Mouse (Mus musculus) limb, embryonic 11.5 days (tissue): ENCODE data around the gene Olfr1500. TPM values are rescaled to one million over a fixed set of nuclear protein-coding genes. Genes with fewer than 3 reads are reported as not detected.
"Not testable (repeated sequence)": the region's sequence is repeated elsewhere in the genome, so short reads cannot be mapped to it uniquely, and the experiment has no call there.

Experiments
- ATAC-seq: fragments of 200-750 bp; cut with Nextera tagmentation; 2 replicates; pipeline ENCODE4 v1.8.0; 2017; ENCODE audit warnings: low read depth; ENCODE audit not compliant: insufficient number of reproducible peaks, low FRiP score, low TSS enrichment
- DNase-seq: peaks from one replicate; pipeline ENCODE4 v3.0.0-alpha.2; 2015; ENCODE audit warnings: low spot score
- H3K27ac ChIP-seq: fragments of 300-500 bp; sonication (generic); replicated peaks from 2 replicates; pipeline ENCODE4 v1.5.1; 2014; ENCODE audit warnings: low read depth, mild to moderate bottlenecking, low read length
- H3K27me3 ChIP-seq: fragments of 300-500 bp; sonication (generic); 2 replicates; pipeline ENCODE4 v1.6.1; 2014; ENCODE audit warnings: mild to moderate bottlenecking, low read length, mixed read lengths; ENCODE audit not compliant: control insufficient read depth, insufficient read depth
- H3K36me3 ChIP-seq: fragments of 300-500 bp; sonication (generic); 2 replicates; pipeline ENCODE4 v1.6.1; 2014; ENCODE audit warnings: mild to moderate bottlenecking, low read length, moderate library complexity, mixed read lengths; ENCODE audit not compliant: control insufficient read depth, insufficient read depth
- H3K4me1 ChIP-seq: fragments of 300-500 bp; sonication (generic); 2 replicates; pipeline ENCODE4 v1.6.1; 2014; ENCODE audit warnings: low read length, mixed read lengths; ENCODE audit not compliant: control insufficient read depth, insufficient read depth
- H3K4me2 ChIP-seq: fragments of 300-500 bp; sonication (generic); 2 replicates; pipeline ENCODE4 v1.6.1; 2014; ENCODE audit warnings: low read depth, mild to moderate bottlenecking, moderate library complexity; ENCODE audit not compliant: severe bottlenecking
- H3K4me3 ChIP-seq: fragments of 300-500 bp; sonication (generic); 2 replicates; pipeline ENCODE4 v1.5.1; 2014; ENCODE audit warnings: low read depth, low read length
- H3K9ac ChIP-seq: fragments of 300-500 bp; sonication (generic); 2 replicates; pipeline ENCODE4 v1.6.1; 2014; ENCODE audit warnings: mild to moderate bottlenecking, low read length
- H3K9me3 ChIP-seq: fragments of 300-500 bp; sonication (generic); 2 replicates; pipeline ENCODE4 v1.6.1; 2016; ENCODE audit warnings: low read length; ENCODE audit not compliant: control insufficient read depth
- WGBS: fragments of 180-500 bp; shearing (Covaris S2); extraction: QIAGEN DNeasy Blood & Tissue Kit; methylation state at CpG from one replicate; pipeline ENCODE4 v1.1.7; 2014; 5-methylcytosine and 5-hydroxymethylcytosine counted together
- polyA plus RNA-seq: library from polyadenylated mRNA; unstranded; fragments of >200 nt; fragmentation: Nextera tagmentation; extraction: Ambion mirVana; gene quantifications from 2 replicates; pipeline ENCODE4 v1.2.1, GENCODE M21; 2014

Olfr1500 gene
- not detected in 2 replicates for polyA plus RNA-seq

DNA sequence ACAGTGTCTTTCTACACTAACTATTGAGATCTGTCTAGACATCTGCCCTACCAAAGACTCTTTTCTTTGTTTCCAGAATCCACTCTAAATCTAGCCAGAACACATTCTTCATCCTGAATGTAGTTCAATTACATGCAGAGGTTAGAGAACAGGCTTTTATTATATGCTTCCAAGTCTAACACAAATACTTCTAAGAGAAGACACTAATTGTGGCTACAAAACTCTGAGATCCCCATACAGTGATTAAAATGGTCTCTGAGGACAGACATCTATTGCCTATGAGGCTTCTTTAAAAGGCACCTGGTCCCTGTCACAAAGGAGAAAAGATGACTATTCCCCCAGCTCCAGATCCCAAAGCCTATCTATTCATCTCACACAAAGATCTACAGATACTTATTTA lies at the start of gene Olfr1500:
TSS of gene Olfr1500 (minus strand) at position 101 of the 400 bp plus-strand sequence.
- Histone ChIP-seq H3K4me1 (no peaks in the 10 kb centered on the region), H3K4me2 (no peak within 1 kb of the TSS), H3K9ac (no peak within 1 kb of the TSS), H3K27me3 (no peaks in the 10 kb centered on the region), H3K9me3 (no peaks in the 10 kb centered on the region), H3K4me3 (no peak within 1 kb of the TSS), H3K27ac (no peak within 1 kb of the TSS), H3K36me3 (no peaks in the 10 kb centered on the region)
- ATAC-seq, result no peak
- no peak for DNase-seq

DNA sequence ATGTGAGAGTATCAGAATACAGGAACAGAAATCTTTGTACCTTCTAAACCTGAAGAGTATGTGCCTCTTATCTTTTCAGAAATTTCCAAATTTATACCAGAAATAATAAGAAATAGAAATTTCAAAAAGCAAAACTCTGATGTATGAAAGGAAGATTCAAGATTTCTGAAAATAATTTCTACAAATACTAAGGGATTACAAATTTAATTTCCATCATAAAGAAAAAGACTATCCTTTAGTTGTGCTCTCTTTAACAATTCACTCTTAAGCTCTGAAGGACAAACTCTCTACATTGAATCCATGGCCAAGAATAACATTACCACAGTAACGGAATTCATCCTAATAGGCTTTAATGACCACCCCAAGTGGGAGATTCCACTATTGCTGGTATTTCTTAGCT lies 31.2 kb upstream of the Olfr1500 start, which contains the start of gene Olfr1502:
TSS of gene Olfr1502 (plus strand) at position 301 of the 400 bp plus-strand sequence.
- no peak within 1 kb of the TSS for H3K27ac ChIP-seq
- H3K9ac ChIP-seq, result no peak within 1 kb of the TSS
- DNase-seq (no peak), ATAC-seq (no peak)
- WGBS, result 86% methylated on average over 1 of the region's 1 CpGs
- H3K9me3 ChIP-seq, result no peaks in the 10 kb centered on the region
- no peaks in the 10 kb centered on the region for H3K27me3 ChIP-seq
- H3K4me2 ChIP-seq, result no peak within 1 kb of the TSS
- no peaks in the 10 kb centered on the region for H3K36me3 ChIP-seq
- no peak within 1 kb of the TSS for H3K4me3 ChIP-seq
- H3K4me1 ChIP-seq, result no peaks in the 10 kb centered on the region

DNA sequence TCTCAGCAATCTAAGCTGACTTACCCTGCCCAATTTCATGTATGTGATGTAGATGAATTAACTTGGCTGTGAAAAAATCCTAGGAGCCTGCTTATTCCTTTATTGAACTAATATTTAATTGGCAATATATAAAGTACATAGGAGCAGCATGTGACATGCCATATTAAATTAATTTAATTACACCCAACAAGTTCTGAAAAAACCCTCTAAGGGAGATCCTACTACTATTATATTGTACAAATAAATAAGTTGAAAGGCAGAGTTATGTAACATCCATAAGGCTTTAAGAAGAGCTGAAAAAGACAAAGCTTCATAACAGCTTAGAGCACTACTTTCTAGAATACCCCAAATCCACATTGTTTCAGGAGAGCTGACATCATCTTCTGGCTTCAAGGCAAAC lies 20.3 kb upstream of the Olfr1500 start, which contains the start of gene Olfr1501:
TSS of gene Olfr1501 (minus strand) at position 101 of the 400 bp plus-strand sequence.
- not testable (repeated sequence) for H3K27ac ChIP-seq, ATAC-seq, H3K4me3 ChIP-seq, H3K27me3 ChIP-seq, H3K4me2 ChIP-seq, H3K9me3 ChIP-seq, H3K9ac ChIP-seq, DNase-seq, H3K4me1 ChIP-seq, H3K36me3 ChIP-seq

DNA sequence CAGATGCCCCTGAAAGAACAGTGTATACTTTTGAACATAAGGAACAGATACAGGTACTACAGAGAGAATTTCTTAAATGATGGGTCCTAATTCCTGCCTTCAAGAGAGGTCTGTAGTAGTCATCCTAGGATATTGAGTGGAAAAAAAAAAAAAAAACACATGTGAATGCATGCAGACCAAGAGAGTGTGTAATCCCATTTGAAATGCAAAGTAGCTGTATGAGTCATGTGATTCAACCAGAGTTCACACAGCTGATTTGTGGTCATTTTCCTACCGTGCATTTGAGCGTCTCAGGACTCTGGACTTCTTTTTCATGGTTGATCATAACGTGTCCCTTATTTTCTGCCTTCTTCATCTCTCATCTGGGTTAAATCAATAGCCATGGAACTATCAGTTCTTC lies 1.8 kb downstream of the Olfr1500 start:
- WGBS, result 83% methylated on average over 3 of the region's 3 CpGs
- H3K27me3 ChIP-seq, result no peaks in the 10 kb centered on the region
- H3K27ac ChIP-seq, result no peak overlapping the region
- DNase-seq, result no peak
- no peak overlapping the region for H3K4me3 ChIP-seq
- ATAC-seq, result no peak
- H3K36me3 ChIP-seq, result no peaks in the 10 kb centered on the region
- no peaks in the 10 kb centered on the region for H3K4me1 ChIP-seq
- H3K9me3 ChIP-seq, result no peaks in the 10 kb centered on the region
- no peak overlapping the region for H3K4me2 ChIP-seq
- H3K9ac ChIP-seq, result no peak overlapping the region

DNA sequence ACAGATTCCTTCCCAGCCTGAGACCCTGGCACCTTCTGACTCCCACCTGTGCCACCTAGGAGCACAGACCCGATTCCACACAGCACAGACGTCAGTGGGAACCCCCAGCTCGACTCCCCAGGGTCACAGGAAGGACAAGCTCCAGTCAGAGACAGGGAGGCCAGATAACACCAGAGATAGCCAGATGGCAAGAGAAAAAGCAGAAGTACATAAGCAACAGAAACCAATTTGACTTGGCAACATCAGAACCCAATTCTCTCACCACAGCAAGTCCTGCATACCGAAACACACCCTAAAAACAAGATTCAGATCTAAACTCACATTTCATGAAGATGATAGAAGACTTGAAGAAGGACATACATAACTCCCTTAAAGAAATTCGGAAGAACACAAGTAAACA lies 9.4 kb downstream of the Olfr1500 start:
- Histone ChIP-seq H3K4me2 (no peak overlapping the region), H3K27ac (no peak overlapping the region), H3K4me3 (no peak overlapping the region), H3K4me1 (no peaks in the 10 kb centered on the region), H3K36me3 (no peaks in the 10 kb centered on the region), H3K9me3 (no peaks in the 10 kb centered on the region), H3K9ac (no peak overlapping the region), H3K27me3 (no peaks in the 10 kb centered on the region)
- ATAC-seq (no peak), DNase-seq (no peak)
- 71% methylated on average over 5 of the region's 5 CpGs for WGBS

DNA sequence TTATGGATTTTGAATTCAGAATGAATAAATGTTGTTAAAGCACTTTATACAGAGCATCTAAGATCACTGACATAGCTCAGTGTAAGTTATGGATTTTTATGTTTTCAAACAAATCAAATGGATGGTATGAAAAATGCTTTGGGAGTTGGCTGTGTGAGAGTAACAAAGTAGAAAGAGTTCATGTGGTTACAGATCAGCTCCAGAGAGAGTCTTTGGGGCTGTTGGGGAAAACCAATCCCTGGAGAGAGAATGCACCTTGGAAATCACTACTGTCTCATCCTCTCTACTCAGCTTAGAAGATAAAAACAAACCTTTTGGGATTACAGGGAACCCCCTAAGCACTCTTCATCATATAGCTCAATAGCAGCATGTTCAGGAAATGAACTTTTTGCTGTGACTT lies 10.9 kb downstream of the Olfr1500 start, which contains the start of gene Olfr1499:
TSS of gene Olfr1499 (minus strand) at position 101 of the 400 bp plus-strand sequence.
- DNase-seq (no peak), ATAC-seq (no peak)
- Histone ChIP-seq H3K4me1 (no peaks in the 10 kb centered on the region), H3K9ac (no peak within 1 kb of the TSS), H3K4me2 (no peak within 1 kb of the TSS), H3K9me3 (no peaks in the 10 kb centered on the region), H3K4me3 (no peak within 1 kb of the TSS), H3K27me3 (no peaks in the 10 kb centered on the region), H3K36me3 (no peaks in the 10 kb centered on the region), H3K27ac (no peak within 1 kb of the TSS)

DNA sequence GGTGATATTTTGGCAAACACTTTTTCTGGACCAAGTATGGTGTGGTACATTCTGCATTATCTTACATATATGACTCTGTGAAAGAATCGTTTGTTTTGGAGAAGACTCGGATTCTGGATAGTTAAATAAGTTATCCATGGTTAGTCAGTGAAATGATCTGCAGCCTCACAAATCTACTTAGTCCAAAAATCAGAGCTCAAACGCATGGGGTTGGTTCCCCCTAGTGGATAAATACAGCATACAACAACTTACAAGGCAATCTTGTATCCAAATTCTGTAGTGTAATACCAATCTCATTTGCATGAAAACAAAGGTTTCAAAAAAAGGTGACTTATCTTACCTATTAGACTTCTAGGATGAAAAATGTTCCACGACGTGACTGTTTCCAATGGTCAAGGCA lies 11.5 kb downstream of the Olfr1500 start:
- ATAC-seq, result no peak
- no peaks in the 10 kb centered on the region for H3K4me1 ChIP-seq
- DNase-seq, result no peak
- 35% methylated on average over 5 of the region's 5 CpGs for WGBS
- H3K9ac ChIP-seq, result no peak overlapping the region
- H3K4me3 ChIP-seq, result no peak overlapping the region
- H3K4me2 ChIP-seq, result no peak overlapping the region
- no peaks in the 10 kb centered on the region for H3K9me3 ChIP-seq
- H3K36me3 ChIP-seq, result no peaks in the 10 kb centered on the region
- H3K27ac ChIP-seq, result no peak overlapping the region
- H3K27me3 ChIP-seq, result no peaks in the 10 kb centered on the region

DNA sequence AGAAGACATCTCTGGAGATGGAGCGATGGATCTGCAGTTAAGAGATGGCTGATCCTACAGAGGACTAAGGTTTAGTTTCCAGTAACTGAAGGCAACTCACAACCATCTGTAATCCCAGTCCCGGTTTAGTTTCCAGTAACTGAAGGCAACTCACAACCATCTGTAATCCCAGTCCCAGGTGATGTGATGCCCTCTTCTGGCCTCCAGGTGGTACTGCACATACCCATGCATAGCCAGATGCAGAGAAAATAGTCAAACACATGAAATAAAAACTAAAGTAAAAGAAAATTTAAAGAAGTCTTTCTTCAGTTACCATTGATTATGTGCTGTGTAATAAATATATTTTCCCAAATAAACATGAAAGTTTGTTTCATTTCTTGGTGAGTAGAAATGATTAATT lies 17.5 kb downstream of the Olfr1500 start:
- DNase-seq (no peak), ATAC-seq (no peak)
- Histone ChIP-seq H3K9ac (no peak overlapping the region), H3K4me2 (no peak overlapping the region), H3K4me1 (no peaks in the 10 kb centered on the region), H3K4me3 (no peak overlapping the region), H3K9me3 (no peaks in the 10 kb centered on the region), H3K27me3 (no peaks in the 10 kb centered on the region), H3K27ac (no peak overlapping the region), H3K36me3 (no peaks in the 10 kb centered on the region)
- WGBS, result 52% methylated on average over 2 of the region's 2 CpGs

DNA sequence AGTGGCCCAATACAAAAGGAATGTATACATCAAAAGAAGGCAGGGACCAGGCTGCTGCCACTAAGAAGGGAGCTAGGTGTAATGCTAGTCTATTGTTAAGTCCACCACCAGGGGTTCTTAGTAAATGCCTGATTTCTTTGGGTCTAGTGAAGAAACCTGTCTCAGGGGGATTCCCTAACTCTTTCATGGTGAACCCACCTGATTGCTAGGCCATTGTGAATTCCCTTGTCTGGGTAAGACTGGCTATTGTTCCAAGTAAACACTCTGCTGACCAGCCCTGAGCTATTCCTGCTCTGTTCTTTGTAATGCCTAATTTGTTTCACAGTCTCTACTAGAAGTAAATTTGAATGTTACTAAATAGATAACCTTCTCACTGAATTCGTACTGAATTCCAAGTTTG lies 24.8 kb downstream of the Olfr1500 start:
- not testable (repeated sequence) for H3K9me3 ChIP-seq, H3K4me1 ChIP-seq, DNase-seq, H3K4me3 ChIP-seq, H3K4me2 ChIP-seq, H3K9ac ChIP-seq, H3K27ac ChIP-seq, H3K27me3 ChIP-seq, ATAC-seq, H3K36me3 ChIP-seq
- 64% methylated on average over 1 of the region's 1 CpGs for WGBS
